Mouse (Mus musculus) ovary, postnatal 36 days (tissue): ENCODE results near the gene Ofcc1.

Source experiments
- DNase-seq: peaks from one replicate; pipeline ENCODE4 v3.0.0; 2022; ENCODE audit warnings: low spot score, mixed read lengths

Gene Ofcc1

DNA sequence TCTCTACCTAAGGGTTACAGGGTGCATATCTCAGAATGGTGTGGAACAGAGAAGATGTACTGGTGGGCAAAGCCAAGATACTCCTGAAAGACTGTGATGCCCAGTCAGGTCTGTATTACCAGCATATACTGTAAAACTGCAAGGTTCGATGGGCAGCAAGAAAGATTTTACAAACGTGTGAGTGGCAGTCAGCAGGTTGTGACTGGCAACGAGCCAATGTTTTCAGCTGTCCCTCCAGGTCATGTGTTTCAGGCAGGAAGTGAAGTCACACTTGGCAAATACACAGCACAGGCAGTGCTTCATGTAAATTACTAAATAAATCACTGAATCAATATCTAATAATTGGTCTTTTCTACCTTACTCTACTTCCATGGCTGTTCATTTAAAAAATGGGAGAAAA lies at the start of gene Ofcc1:
Gene Ofcc1, minus strand, starts transcription at position 163 of the 400 bp plus-strand sequence.
- no peak for DNase-seq

DNA sequence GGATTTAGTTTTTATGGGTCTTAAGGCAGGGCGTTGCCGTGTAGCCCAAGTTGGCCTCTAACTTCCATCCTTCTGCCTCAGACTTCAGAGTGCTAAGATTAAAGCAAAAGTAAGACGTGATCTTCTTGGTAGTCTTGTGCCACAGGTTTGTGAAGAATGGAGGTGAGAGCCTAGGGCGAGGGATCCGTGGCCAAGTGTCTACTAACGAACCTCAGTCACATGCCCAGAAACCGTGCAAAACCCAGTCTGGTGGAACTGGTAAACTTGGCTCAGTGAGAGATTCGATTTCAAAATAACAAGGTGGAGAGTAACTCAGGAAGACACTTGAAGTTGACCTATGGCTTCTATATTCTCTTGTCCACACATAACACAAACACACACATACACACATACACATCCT lies 28.9 kb upstream of the Ofcc1 start:
- DNase-seq = no peak

DNA sequence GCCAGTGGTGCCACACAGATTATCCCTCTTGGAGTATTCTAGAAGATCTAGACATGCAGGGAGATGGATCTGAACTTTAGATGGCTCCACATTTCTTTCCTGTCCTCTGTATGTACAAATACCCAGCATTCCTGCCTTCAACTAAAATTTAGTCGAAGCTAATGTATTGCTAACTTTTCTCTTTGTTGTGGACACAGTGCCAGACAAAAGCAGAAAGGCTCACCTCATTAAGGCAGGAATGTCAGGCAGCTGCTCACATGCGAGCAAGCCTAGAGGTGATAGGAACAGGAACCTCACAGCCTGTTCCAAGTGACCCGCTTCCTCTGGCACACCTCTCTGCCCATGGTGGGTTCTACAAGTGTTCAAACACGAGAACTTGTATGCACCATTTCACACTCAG lies 26.2 kb upstream of the Ofcc1 start:
- no peak for DNase-seq

DNA sequence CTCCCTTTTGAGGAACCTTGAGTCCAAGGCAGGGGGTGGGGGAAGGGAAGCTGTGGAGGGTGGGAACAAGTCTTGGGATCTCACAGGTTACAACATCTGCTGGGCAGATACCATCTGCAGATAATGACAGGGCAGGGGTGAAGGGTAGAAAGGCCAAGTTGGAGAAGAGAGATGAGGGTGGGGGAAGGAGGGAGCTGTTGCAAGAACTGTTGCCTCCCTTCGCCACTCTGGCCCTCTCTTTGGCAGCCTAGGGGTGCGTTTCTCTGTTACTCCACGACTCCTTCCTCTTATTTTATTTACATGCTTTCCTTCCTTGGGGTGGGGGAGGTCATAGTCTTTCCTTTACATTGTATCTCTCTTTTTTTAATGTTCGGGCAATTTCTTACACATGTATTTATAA lies 23.7 kb upstream of the Ofcc1 start:
- no peak for DNase-seq

DNA sequence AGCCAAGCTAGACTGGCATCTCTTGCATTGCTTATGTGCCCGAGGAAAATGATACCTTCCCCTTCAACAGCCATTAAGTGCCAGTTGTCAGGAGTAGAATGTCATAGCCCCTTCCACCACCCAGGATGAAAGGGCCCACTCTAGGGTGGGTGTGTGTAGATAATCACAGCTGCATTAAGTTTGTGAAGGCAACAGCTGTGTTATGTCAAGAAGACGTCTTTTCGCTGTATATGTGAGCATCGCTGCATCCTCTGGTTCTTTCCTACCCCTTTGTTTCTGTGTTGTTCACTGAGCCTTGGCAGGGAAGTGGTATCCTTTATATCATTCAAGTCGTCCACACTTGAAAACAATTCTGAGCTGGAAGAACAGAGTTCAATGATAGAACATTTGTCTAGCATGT lies 15.5 kb upstream of the Ofcc1 start:
- DNase-seq = no peak

DNA sequence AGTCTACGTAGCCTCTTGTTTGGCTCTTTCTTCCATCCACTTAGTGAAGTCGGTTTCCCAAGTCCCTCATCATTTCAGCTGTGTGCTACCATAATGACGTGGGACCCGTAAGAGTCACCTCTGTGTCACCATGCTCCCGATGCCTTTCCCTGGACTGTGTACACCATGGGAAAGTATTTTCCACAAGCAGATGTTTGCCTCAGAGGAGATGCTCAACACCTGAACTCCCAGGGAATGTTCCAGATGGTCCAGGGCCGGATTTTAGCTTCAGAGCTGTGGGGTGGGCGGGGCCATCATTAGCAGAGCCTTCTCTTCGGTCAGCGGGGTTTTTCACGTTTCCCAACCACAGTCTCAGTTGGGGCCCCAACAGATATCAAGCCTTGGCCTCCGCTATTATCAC lies 5.5 kb upstream of the Ofcc1 start:
- no peak for DNase-seq

DNA sequence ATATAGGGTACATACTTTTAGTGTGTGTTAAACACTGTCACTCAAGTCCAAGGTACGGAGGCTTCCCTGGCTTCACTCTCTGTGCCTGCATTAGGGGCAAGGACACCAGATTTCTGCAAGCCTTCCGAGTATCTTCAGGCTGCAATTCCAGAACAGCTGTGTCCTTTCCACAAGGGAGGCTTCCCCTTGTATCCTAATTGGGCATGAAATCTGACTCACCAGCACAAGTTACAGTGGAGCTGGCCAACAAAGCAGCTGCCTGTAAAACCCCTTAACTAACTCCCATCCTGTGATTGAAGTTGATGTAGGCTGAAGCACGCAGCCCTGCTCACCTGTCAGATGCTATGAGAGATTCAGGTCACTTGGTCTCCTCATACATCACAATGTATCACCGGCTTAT lies 3.6 kb upstream of the Ofcc1 start:
- DNase-seq = no peak

DNA sequence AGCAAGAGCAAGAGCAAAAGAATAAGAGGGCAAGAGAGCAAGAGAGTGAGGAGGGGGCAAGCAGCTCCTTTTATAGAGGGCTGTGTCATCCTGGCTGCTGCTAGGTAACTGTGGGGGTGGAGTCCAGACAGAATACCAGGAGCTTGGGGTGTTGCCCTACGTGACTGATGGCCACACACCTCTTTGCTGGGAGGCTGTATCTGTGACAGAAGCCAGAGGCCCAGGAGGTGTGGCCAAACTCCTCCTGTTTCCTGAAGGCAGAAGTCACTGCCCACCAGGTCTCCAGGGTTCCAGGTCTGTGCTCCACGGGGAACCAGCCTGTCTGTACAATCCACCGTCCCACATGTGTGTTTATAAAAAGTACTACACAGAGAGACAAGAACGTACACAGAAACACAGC lies 558 bp downstream of the Ofcc1 start:
- no peak for DNase-seq

DNA sequence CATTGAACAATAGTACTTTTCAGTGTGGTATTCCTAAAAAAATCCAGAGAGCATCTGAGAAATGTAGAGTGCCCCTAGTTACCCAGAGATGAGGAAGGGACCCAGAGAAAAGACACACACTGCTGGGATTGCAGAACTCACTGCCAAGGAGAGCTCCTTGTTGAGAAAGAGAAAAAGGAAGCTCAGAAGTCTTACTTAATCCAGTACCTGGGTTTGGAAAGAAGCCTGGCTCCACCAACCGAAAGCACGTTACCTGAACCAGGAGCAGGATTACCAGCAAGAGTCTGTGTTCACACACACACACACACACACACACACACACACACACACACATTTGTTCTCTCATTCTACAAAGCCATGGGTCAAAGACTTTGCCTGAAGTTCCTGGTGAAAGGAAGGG lies 14.2 kb downstream of the Ofcc1 start:
- no peak for DNase-seq

DNA sequence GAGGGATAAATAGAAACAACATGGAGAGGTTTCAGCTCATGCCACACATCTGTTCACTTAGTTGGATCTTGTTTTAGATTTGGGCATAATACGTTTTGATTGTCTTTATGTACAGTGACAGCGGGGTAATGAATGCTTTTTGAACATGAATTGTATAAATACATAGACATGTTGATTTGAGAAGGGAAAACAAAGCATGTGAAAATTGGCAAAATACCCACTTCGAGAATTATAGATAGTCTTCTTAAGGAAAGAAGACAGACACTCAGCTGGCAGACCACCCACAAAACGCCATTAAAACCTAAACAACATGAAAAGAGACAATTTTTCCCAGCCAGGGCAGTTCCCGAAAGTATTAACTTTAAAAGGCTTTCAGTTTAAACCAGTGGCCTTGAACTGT lies 37.9 kb downstream of the Ofcc1 start:
- DNase-seq = no peak

DNA sequence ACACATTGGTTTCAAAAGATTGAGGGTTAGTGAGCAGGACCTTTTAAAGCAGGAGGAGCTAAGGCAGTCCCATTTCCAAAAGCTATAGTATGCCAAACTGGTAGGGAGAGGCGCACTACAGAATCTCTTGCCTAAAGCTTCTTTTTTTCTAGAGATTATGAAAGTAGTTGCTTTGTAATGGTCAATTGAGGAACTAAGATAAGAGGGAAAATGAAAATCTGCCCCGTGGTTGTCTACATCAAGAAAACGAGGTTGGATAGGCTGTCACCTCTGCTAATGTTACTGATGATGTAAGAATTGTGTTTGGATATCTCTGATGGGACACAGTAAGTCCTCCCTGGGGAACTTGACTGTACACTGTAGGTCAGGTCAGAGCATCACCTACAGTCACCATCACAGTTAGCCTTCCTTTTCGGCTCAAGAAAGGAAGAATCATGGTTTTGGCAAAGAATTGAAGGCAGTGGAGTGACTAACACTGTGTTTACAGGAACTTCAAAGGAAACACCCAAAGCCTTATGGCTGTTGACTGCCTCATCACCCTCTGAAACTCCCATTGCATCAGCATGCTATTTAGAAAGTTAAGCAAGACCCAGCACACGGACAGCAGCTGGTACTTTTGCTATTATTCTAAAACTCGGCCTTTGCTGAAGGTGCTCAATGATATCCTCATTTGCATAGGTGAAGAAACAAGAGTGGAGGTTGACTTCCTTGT lies 40.3 kb downstream of the Ofcc1 start:
- no peak for DNase-seq

DNA sequence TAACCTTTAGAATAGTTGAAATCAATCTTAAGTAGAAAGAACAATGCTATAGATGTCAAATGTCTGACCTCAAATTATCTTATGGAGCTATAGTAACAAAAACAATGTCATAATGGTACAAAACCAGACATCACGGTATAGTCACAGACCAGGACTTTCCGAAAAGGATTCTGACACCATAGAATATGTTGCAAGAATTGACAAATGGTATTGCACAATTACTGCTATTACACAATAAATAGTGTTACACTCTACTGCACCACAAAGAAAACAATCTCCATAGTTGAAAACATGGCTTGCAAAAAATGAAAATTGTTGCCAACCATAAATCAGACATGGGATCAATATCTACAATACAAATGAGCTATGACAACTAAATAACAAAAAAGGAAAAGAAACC lies 43.5 kb downstream of the Ofcc1 start:
- DNase-seq = no peak

DNA sequence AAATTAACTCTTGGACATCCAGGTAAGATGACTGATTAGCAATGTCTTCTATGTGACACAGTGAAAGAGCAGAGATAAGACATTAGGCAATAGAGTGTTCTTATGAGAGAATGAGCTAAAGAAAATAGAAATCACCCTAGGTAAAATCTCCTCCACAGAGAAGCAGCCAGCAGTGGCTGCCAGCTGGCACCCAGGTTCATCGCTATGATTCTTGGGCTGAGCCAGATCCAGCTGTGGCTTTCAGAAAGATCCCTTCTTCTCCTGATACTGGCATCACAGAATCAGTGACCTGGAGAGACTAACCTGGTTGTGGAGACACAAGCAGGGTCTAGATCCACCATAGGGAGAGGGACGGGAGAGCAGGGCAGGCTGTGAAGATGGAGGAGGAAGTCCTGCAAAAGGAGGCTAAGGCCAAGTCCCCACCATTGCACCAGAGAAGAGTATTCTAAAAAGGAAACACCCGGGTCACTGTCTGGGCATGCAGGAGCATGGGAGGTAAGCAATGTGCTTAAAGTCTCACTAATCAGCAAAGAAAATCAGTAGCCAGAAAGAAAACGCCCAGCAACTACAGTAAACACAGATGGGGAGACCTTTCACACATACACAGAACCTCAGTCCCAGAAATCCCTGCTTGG lies 46.0 kb downstream of the Ofcc1 start:
- DNase-seq = no peak

DNA sequence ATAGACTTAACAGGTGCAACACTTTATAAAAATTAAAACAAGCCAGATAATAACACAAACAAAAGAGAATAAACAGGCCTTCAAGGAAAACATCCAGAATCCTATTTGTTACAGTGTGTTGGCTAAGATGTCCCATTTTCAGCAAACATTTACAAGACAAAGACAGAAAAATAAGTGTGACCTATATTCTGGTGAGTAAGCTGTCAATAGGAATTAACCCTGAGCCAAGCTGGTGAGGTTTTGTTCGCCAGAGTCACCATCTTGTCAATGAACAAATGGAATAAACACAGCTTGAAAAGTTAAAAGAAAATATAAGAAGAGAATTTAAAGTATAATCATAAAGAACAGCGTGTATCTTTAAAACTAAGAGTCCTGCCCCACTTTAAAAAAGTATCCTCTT lies 68.4 kb downstream of the Ofcc1 start:
- no peak for DNase-seq

DNA sequence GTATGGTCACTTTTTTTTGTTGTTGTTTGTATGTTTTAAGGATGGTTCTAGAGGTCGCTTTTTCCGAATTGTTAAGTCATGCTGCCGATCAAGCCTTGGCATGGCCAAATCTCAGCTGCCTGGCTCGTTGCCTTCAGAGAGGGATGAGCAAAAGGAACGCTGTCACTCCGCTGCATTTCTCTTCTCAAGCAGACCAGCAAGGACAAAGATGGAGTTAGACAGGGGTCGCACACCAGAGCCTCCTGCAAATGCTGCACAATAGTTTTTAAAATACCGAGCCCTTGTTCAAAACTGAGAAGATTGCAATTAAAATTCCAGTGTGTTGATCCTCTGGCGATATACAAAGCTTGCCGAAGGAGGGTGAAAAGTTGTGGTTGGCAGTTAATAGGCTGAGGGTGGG lies 70.4 kb downstream of the Ofcc1 start:
- DNase-seq = no peak

DNA sequence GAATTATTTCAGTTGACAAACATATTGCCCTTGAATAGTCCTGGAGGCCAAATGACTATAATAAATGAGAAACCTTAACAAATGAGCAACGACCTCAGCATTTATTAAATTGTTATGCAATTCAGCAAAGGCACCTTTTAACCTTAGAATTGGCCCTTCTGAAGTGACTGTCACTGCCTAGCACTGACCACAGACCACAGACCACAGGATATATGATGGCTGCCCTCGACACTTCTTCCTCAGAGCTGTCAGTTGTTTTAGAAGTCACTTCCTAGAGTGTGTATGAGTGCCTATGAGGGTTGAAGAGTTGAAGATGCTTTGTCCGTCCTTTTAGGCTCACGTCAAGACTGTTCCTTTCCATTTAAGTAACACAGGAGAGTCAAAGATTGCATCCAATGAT lies 72.6 kb downstream of the Ofcc1 start:
- no peak for DNase-seq

DNA sequence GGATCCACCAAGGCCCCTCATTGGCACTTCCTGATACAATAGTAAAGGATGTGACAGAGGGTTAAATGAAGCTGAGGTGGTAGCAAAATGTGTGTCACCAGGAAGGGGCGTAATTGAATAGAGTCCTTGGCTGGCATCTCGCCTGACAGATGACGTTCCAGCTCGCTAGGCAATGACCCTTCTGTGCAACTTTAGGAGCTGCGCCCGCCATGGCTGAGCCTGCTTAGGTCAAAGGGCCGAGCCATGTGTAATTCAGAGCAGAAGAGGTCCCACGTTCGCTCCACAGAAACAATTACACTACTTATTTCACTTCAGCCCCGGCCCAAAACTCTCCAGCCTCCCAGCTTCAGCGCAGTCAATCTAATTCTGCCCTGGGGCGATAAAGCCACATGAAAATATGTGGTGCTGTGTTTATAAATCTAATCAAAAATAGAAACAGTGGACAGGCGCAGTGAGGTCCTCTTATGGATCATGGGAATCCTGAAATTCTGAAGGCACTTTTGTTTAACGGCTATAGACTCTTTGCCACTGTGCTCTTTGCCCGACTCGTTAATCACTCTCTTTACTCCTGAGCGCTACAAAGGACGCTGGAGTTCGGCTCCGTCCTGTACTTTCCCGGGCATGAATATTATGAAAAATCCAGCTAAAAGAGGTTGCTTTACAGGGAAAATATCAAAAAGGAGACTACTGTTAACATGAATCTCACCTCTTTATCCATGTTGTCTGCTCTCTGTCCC lies 73.8 kb downstream of the Ofcc1 start:
- DNase-seq = no peak

DNA sequence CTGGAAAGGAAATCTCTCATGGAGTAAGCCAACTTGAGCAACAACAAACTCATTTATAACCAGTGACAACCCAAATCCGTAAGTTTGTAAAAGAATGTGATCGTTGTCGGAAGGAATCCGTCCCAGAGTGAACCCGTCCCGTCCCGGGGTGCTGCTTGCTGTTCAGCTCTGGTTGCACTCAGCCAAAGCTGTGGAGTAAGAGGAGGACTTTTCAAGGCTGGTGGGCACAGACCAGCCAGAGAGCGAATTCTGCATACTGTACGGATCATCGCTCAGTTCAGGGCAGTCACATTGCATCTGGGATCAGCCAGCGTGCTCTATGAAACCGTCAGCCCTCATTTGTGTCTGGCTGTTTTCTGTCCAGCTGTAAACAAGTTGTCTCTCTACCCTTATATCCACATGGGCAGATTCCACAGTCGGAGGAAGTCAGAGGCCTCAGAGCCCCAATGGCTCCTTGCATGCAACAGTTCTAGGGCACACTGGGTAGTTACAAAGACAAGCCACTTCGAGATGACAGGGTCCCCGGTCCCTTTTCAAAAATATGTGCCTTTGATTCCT lies 75.9 kb downstream of the Ofcc1 start:
- no peak for DNase-seq

DNA sequence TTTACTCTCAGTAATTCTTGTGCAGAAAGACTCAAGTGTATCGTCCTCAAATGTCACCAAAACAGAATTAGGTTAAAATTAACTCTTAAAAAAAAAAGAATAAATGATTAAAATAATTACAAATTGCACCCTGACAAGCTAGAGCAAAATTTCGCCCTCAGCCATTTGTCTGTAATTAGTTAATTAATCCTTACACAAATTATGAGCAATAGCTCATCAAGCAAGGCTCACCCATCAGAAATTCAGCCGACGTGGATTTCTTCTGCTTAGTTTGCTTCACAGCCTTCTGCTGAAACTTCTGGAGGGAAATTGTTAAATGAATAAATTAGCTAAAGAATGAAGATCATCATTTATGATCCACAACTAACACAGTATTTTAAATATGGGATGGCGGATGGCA lies 80.6 kb downstream of the Ofcc1 start:
- no peak for DNase-seq

DNA sequence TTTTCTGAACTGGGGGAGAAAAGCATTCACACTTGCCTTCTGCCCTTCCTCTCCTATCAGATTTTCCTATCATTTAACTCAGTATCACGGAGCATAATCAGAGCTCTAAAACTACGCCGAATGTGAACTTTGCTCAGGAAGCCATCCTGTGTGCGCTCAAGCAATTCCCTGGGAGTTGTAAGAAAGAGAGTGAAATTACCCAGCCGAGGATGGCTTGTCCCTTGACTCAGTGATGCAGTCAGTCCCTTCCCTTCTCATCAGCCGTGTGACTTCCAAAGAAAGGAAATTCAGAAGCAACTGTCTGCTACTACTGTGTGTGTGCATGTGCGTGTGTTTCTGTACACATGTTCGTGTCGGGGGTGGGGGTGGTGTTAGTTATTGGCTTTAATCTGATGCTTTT lies 93.7 kb downstream of the Ofcc1 start:
- no peak for DNase-seq

DNA sequence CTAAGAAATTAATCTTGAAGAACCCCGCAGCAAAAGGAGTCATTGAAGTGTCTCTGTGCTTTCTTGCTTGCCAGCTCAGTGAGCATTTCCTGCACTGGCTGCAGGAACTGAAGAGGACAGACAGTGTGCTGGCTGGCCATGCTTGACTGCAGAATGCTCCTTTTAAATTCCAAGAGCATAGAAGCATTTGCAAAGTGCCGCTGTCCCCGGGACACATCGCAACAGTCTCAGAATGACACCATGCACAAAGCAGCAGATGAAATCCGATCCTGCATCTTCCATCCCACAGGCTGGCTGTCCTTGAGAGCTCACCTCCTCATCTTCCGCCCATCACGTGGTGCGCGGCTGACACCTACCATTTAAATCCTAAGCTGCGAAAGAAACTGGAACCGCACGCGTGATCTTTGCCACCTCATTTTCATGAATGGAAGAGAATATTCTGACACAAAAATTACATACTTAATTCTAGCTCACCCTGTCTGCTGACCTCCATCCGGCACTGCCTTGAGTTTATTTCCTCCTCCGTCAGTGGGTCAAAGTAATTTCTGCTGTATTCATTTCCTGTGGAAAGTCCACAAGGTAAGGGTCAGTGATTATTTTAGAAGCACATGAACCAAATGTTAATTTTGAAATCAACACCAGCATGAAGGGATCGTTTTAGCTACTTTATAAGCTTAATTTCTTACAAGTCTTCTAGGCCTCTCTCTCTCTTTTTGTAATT lies 98.0 kb downstream of the Ofcc1 start:
- DNase-seq = no peak

DNA sequence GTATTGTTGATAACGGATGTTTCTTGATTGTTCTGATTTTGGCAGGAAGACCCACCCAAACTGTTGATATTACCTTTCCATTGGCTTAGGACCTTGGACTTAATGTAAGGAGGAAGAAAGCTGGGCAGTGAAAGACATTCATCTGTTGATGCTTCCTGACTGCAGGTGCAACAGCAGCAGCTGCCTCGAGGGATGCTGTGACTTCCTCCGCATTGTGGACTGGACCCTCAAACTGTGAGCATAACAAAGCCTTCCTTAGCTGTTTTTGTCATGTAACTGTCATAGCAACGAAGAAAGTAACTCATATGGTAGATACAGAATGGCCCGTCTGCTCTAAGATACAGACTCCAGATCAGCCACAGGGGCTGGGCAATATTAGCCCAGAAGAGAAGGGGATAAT lies 102.5 kb downstream of the Ofcc1 start:
- no peak for DNase-seq

DNA sequence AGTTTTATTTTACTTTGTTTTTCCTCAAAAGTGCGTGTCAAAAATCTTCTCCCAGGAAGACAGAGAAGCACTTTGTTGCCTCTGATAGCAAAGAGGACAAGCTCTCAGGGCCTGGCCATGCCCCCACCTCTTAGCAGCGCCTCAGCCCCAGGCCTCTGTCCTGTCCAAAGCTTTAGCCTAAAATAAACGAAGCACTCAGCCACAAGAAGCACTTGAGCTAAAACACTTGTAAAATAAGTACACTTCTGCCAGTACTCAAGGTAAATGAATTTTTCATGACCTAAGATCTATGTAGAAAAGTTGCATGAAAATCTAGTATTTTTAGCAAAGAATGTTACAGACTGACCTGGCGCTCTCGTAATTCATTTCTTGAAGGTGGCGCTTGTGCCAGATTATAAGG lies 117.4 kb downstream of the Ofcc1 start:
- DNase-seq = no peak
